Mouse (Mus musculus) hindbrain, postnatal 0 days (tissue): ENCODE measurements at regions not wholly inside any gene's neighbourhood (a gene's known extent, or its start where the extent isn't known, plus 50 kb on each side); places are given as distances from the start of the nearest gene placed in this dataset.
A peak's percentile ranks its signal among the peaks of the same experiment; 100 is the strongest.

Experiments used
- ATAC-seq: fragments of 200-750 bp; cut with Nextera tagmentation; 2 replicates; pipeline ENCODE4 v1.8.0; 2017; ENCODE audit warnings: mild to moderate bottlenecking, moderate TSS enrichment, moderate library complexity
- DNase-seq: peaks from one replicate; pipeline ENCODE4 v3.0.0-alpha.2; 2015; ENCODE audit warnings: low spot score
- H3K27ac ChIP-seq: fragments of 300-500 bp; sonication (generic); 2 replicates; pipeline ENCODE4 v1.5.1; 2014; ENCODE audit warnings: mild to moderate bottlenecking
- H3K27me3 ChIP-seq: fragments of 300-500 bp; sonication (generic); 2 replicates; pipeline ENCODE4 v1.6.1; 2014; ENCODE audit warnings: low read length, mixed read lengths; ENCODE audit not compliant: insufficient read depth
- H3K36me3 ChIP-seq: fragments of 300-500 bp; sonication (generic); 2 replicates; pipeline ENCODE4 v1.6.1; 2014; ENCODE audit warnings: low read length, mixed read lengths; ENCODE audit not compliant: insufficient read depth
- H3K4me1 ChIP-seq: fragments of 300-500 bp; sonication (generic); 2 replicates; pipeline ENCODE4 v1.6.1; 2014; ENCODE audit warnings: antibody characterized with exemption, low read length, mixed read lengths; ENCODE audit not compliant: insufficient read depth
- H3K4me2 ChIP-seq: fragments of 300-500 bp; sonication (generic); 2 replicates; pipeline ENCODE4 v1.6.1; 2014; ENCODE audit warnings: low read depth, mild to moderate bottlenecking, low read length, moderate library complexity, mixed read lengths
- H3K4me3 ChIP-seq: fragments of 300-500 bp; sonication (generic); 2 replicates; pipeline ENCODE4 v1.5.1; 2014; ENCODE audit warnings: low read length
- H3K9ac ChIP-seq: fragments of 300-500 bp; sonication (generic); replicated peaks from 2 replicates; pipeline ENCODE4 v1.6.1; 2014; ENCODE audit warnings: mild to moderate bottlenecking, low read length, moderate library complexity, mixed read lengths
- H3K9me3 ChIP-seq: fragments of 300-500 bp; sonication (generic); 2 replicates; pipeline ENCODE4 v1.6.1; 2016; ENCODE audit warnings: low read length, mixed read lengths
- CTCF ChIP-seq: IDR thresholded peaks from 2 replicates; pipeline ENCODE4 v1.5.1; 2016; ENCODE audit warnings: antibody characterized with exemption, control low read depth, low read depth
- WGBS: fragments of 180-500 bp; shearing (Covaris S2); extraction: QIAGEN DNeasy Blood & Tissue Kit; methylation state at CpG from one replicate; pipeline ENCODE4 v1.1.7; 2014; 5-methylcytosine and 5-hydroxymethylcytosine counted together

GRCm38 (mm10) chr1:184344829-184345228 lies 310.7 kb upstream of the 1700056E22Rik start:
- Histone ChIP-seq H3K4me2 (no peak overlapping the region), H3K4me1 (no peaks in the 10 kb centered on the region), H3K9me3 (no peaks in the 10 kb centered on the region), H3K27me3 (no peaks in the 10 kb centered on the region), H3K4me3 (no peak overlapping the region), H3K9ac (no peak overlapping the region), H3K36me3 (no peaks in the 10 kb centered on the region), H3K27ac (no peak overlapping the region)
- TF ChIP-seq CTCF: no peak
- DNase-seq (no peak), ATAC-seq (no peak)
- WGBS: 50% methylated on average over 2 of the region's 2 CpGs

- 89% methylated on average over 3 of the region's 3 CpGs for WGBS
- no peak for TF ChIP-seq CTCF
- no peaks in the 10 kb centered on the region for H3K9me3 ChIP-seq
Observed at GRCm38 (mm10) chr1:184335952-184336351, 301.9 kb upstream of the 1700056E22Rik start.

GRCm38 (mm10) chr1:184335281-184335680 lies 301.2 kb upstream of the 1700056E22Rik start:
- peak; percentile 71 for DNase-seq
- no peaks in the 10 kb centered on the region for H3K4me1 ChIP-seq
- H3K4me3 ChIP-seq: no peak overlapping the region
- H3K27me3 ChIP-seq: no peaks in the 10 kb centered on the region
- H3K9ac ChIP-seq: no peak overlapping the region
- no peak overlapping the region for H3K27ac ChIP-seq
- 56% methylated on average over 6 of the region's 6 CpGs for WGBS
- H3K36me3 ChIP-seq: no peaks in the 10 kb centered on the region
- peak; percentile 53; the same call in 1 of the 2 replicates for ATAC-seq
- no peak overlapping the region for H3K4me2 ChIP-seq
- H3K9me3 ChIP-seq: no peaks in the 10 kb centered on the region
- TF ChIP-seq CTCF: no peak

More at GRCm38 (mm10) chr1:184335952-184336351, 301.9 kb upstream of the 1700056E22Rik start:
- ATAC-seq (no peak), DNase-seq (no peak)
- Histone ChIP-seq H3K27ac (no peak overlapping the region), H3K27me3 (no peaks in the 10 kb centered on the region), H3K4me3 (no peak overlapping the region), H3K36me3 (no peaks in the 10 kb centered on the region), H3K4me2 (no peak overlapping the region), H3K9ac (no peak overlapping the region), H3K4me1 (no peaks in the 10 kb centered on the region)

GRCm38 (mm10) chr1:184334818-184335217 lies 300.7 kb upstream of the 1700056E22Rik start:
- no peak overlapping the region for H3K27ac ChIP-seq
- H3K27me3 ChIP-seq: no peaks in the 10 kb centered on the region
- 68% methylated on average over 5 of the region's 5 CpGs for WGBS
- no peak overlapping the region for H3K4me3 ChIP-seq
- no peaks in the 10 kb centered on the region for H3K4me1 ChIP-seq
- no peak overlapping the region for H3K9ac ChIP-seq
- no peaks in the 10 kb centered on the region for H3K36me3 ChIP-seq
- TF ChIP-seq CTCF: no peak
- H3K9me3 ChIP-seq: no peaks in the 10 kb centered on the region
- no peak overlapping the region for H3K4me2 ChIP-seq
- no peak for DNase-seq
- ATAC-seq: no peak

- DNase-seq: no peak
- Histone ChIP-seq H3K27me3 (no peaks in the 10 kb centered on the region), H3K27ac (no peak overlapping the region), H3K4me1 (no peaks in the 10 kb centered on the region; the same call in 1 of the 2 replicates), H3K4me3 (no peak overlapping the region), H3K9ac (no peak overlapping the region), H3K36me3 (no peaks in the 10 kb centered on the region), H3K4me2 (no peak overlapping the region), H3K9me3 (no peaks in the 10 kb centered on the region)
- TF ChIP-seq CTCF: no peak
- WGBS: 73% methylated on average over 5 of the region's 5 CpGs
- no peak for ATAC-seq
Observed at GRCm38 (mm10) chr1:184333086-184333485, 299.0 kb upstream of the 1700056E22Rik start.

GRCm38 (mm10) chr1:184330516-184331350 lies 296.6 kb upstream of the 1700056E22Rik start:
- Histone ChIP-seq H3K4me1 (no peaks in the 10 kb centered on the region; the same call in 1 of the 2 replicates), H3K9ac (no peak overlapping the region), H3K27me3 (no peaks in the 10 kb centered on the region), H3K27ac (no peak overlapping the region), H3K9me3 (no peaks in the 10 kb centered on the region), H3K4me2 (no peak overlapping the region), H3K36me3 (no peaks in the 10 kb centered on the region), H3K4me3 (no peak overlapping the region)
- no peak for TF ChIP-seq CTCF
- no peak for DNase-seq
- 70% methylated on average over 11 of the region's 11 CpGs for WGBS
- ATAC-seq: no peak

- no peak overlapping the region for H3K9ac ChIP-seq
- H3K9me3 ChIP-seq: no peaks in the 10 kb centered on the region
- no peaks in the 10 kb centered on the region; the same call in 1 of the 2 replicates for H3K4me1 ChIP-seq
- TF ChIP-seq CTCF: no peak
- H3K36me3 ChIP-seq: no peaks in the 10 kb centered on the region
- DNase-seq (peak; percentile 63), ATAC-seq (peak; percentile 53)
- WGBS: 65% methylated on average over 3 of the region's 3 CpGs
- no peaks in the 10 kb centered on the region for H3K27me3 ChIP-seq
- no peak overlapping the region for H3K27ac ChIP-seq
- no peak overlapping the region for H3K4me3 ChIP-seq
- H3K4me2 ChIP-seq: no peak overlapping the region
Observed at GRCm38 (mm10) chr1:184326191-184326590, 292.1 kb upstream of the 1700056E22Rik start.
